Mouse (Mus musculus) limb, embryonic 14.5 days (tissue): ENCODE results near the gene Zfp455. TPM values are rescaled to one million over a fixed set of nuclear protein-coding genes. Genes with fewer than 3 reads are reported as not detected.
A peak's percentile ranks its signal among the peaks of the same experiment; 100 is the strongest.
"Not testable (repeated sequence)": the region's sequence is repeated elsewhere in the genome, so short reads cannot be mapped to it uniquely, and the experiment has no call there.

Experiments
- ATAC-seq: fragments of 200-750 bp; cut with Nextera tagmentation; 2 replicates; pipeline ENCODE4 v1.8.0; 2017; ENCODE audit warnings: low read depth, moderate number of reproducible peaks, moderate TSS enrichment; ENCODE audit not compliant: low FRiP score
- DNase-seq: peaks from one replicate; pipeline ENCODE4 v3.0.0-alpha.2; 2015; ENCODE audit warnings: low spot score
- H3K27ac ChIP-seq: fragments of 300-500 bp; sonication (generic); replicated peaks from 2 replicates; pipeline ENCODE4 v1.5.1; 2014; ENCODE audit warnings: low read depth, mild to moderate bottlenecking, low read length, moderate library complexity, mixed read lengths
- H3K27me3 ChIP-seq: fragments of 300-500 bp; sonication (generic); 2 replicates; pipeline ENCODE4 v1.6.1; 2014; ENCODE audit warnings: low read length, mixed read lengths; ENCODE audit not compliant: control insufficient read depth, insufficient read depth
- H3K36me3 ChIP-seq: fragments of 300-500 bp; sonication (generic); 2 replicates; pipeline ENCODE4 v1.6.1; 2014; ENCODE audit warnings: mild to moderate bottlenecking, low read length, moderate library complexity, mixed read lengths; ENCODE audit not compliant: control insufficient read depth, insufficient read depth
- H3K4me1 ChIP-seq: fragments of 300-500 bp; sonication (generic); 2 replicates; pipeline ENCODE4 v1.6.1; 2014; ENCODE audit warnings: antibody characterized with exemption, low read length, mixed read lengths; ENCODE audit not compliant: control insufficient read depth, insufficient read depth
- H3K4me2 ChIP-seq: fragments of 300-500 bp; sonication (generic); replicated peaks from 2 replicates; pipeline ENCODE4 v1.6.1; 2014; ENCODE audit warnings: low read depth, mild to moderate bottlenecking, low read length, moderate library complexity; ENCODE audit not compliant: severe bottlenecking
- H3K4me3 ChIP-seq: fragments of 300-500 bp; sonication (generic); replicated peaks from 2 replicates; pipeline ENCODE4 v1.5.1; 2014; ENCODE audit warnings: low read length
- H3K9ac ChIP-seq: fragments of 300-500 bp; sonication (generic); 2 replicates; pipeline ENCODE4 v1.6.1; 2014; ENCODE audit warnings: mild to moderate bottlenecking, low read depth, low read length, moderate library complexity; ENCODE audit not compliant: severe bottlenecking
- H3K9me3 ChIP-seq: fragments of 300-500 bp; sonication (generic); 2 replicates; pipeline ENCODE4 v1.6.1; 2016; ENCODE audit warnings: low read length; ENCODE audit not compliant: control insufficient read depth
- POLR2A ChIP-seq: fragments of 200-500 bp; IDR thresholded peaks from 2 replicates; pipeline ENCODE4 v1.8.0; 2012; ENCODE audit warnings: inconsistent platforms, mild to moderate bottlenecking, moderate library complexity, borderline replicate concordance; ENCODE audit not compliant: insufficient read depth, insufficient read length; ENCODE audit errors: extremely low read depth
- WGBS: fragments of 180-500 bp; shearing (Covaris S2); extraction: QIAGEN DNeasy Blood & Tissue Kit; methylation state at CpG from one replicate; pipeline ENCODE4 v1.1.7; 2014; 5-methylcytosine and 5-hydroxymethylcytosine counted together
- polyA plus RNA-seq, 2 experiments: library from polyadenylated mRNA; depleted of rRNA in 1 of 2; stranded (reverse) in 1 of 2; unstranded in 1 of 2; fragments of >200 nt; fragmentation: Nextera tagmentation in 1 of 2; extraction: Ambion mirVana in 1 of 2; gene quantifications; 2 replicates each; pipeline versions ENCODE4 v1.2.1 to v1.2.3; 2012 to 2014

Gene Zfp455
- polyA plus RNA-seq (2012; rRNA removed): 0.99 and 1.6 TPM in 2 replicates
- polyA plus RNA-seq (2014; fragmentation: Nextera tagmentation; extraction: Ambion mirVana): 1.7 TPM in 2 replicates

DNA sequence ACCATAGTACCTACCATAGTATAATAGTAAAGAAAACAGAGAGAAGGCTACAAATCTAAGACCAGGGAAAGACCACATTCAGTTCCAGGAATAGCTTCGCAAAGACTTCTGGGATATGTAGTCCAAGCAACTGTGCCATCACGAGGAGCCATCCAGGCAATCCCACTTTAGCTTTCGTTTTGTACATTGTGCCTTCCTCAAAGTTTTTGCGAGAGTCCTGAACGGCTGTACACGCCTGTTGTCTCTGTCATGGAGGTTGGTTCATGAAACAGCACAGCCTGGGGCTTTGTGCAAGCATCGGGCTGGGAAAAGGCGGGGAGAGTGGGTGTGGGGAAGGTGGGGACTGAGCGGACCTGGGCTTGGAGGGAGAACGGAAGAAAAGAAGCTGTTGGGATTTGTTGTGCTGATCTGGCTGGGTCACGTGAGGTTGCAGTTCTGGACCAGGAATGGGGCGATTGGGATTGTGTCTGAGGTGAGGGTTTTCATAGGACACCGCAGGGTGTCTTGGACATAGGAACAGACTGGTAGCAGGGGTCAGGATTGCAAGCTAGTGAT, at the start of gene Zfp455:
Gene Zfp455, plus strand, starts transcription at position 167 of the 555 bp plus-strand sequence.
- H3K9ac ChIP-seq: peak within 1 kb of the TSS; percentile 79
- H3K36me3 ChIP-seq: no peaks in the 10 kb centered on the region
- no peaks in the 10 kb centered on the region for H3K27me3 ChIP-seq
- TF ChIP-seq POLR2A: 0 out of 2 replicates have a peak, but pooled peaks have one; percentile 16
- H3K4me2 ChIP-seq: peak within 1 kb of the TSS; percentile 58
- ATAC-seq (peak; percentile 90), DNase-seq (peak; percentile 85)
- 3% methylated on average over 13 of the region's 13 CpGs for WGBS
- no peaks in the 10 kb centered on the region for H3K9me3 ChIP-seq
- H3K4me1 ChIP-seq: no peaks in the 10 kb centered on the region
- peak within 1 kb of the TSS; percentile 70 for H3K4me3 ChIP-seq
- peak within 1 kb of the TSS; percentile 52; the same call in 1 of the 2 replicates for H3K27ac ChIP-seq

DNA sequence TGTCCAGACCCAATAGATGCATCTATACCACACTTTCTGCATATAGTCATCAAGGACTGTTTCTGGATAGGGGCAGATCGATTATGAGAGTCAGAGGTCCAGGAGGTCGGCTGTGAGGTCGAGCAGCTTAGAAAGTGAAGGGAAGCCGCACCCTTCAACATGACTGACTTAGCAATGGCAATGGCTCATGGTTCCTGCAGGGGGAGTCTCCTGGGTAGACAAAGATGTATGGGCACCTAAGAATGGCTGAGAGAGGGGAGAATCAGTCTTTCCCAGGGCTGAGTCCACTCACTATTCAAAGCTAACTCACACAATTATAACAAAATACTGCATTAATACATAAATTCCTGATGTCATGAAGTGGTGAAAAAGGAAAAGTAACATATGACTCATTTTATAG, 28.2 kb upstream of the Zfp455 start:
- not testable (repeated sequence) for H3K9ac ChIP-seq, H3K4me2 ChIP-seq, ATAC-seq, DNase-seq, H3K4me3 ChIP-seq, H3K27me3 ChIP-seq, H3K27ac ChIP-seq, H3K9me3 ChIP-seq, H3K36me3 ChIP-seq, H3K4me1 ChIP-seq
- 56% methylated on average over 4 of the region's 4 CpGs for WGBS

DNA sequence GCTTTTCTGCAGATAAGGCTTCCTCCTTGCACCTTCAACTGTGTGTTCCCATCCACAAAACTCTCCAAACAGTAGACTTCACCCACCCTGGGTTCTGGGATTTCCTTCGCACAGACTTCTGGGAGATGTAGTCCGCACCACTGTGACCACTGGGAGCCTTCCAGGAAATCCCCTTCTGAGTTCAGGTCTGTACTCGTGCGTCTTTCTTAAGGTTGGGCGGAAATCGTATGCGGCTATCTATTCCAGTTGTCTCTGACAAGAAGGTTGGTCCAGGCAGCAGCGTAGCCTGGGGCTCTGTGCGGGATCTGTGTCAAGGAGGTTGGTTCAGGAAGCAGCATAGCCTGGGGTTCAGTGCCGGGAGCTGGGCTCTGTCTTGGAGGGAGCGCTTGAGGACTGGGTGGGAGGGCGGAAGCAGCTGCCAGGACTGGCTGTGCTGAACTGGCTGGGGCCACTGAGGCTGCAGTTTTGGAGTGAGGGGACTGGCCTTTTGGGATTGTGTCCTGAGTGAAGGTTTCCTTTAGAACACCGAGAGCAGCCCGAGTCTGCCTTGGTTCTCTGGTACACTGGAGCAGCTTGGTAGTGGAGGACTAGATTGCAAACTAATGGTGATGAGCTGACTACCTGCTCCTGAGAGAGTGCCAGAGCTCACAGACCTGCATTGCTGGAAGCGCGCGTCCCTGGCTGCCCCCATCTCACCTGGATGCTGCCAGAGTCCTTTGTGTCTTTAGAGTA, 21.1 kb upstream of the Zfp455 start, which contains the start of gene Rsl1:
Gene Rsl1, plus strand, starts transcription at position 192 of the 732 bp plus-strand sequence.
- not testable (repeated sequence) for H3K27me3 ChIP-seq, H3K9me3 ChIP-seq, H3K36me3 ChIP-seq, H3K4me1 ChIP-seq
- Histone ChIP-seq H3K27ac (0 out of 2 replicates have a peak within 1 kb of the TSS, but pooled peaks have one; percentile 40), H3K4me2 (peak within 1 kb of the TSS; percentile 58), H3K4me3 (peak within 1 kb of the TSS; percentile 47), H3K9ac (peak within 1 kb of the TSS; percentile 57)
- WGBS: 2% methylated on average over 16 of the region's 17 CpGs
- DNase-seq: peak; percentile 78
- peak; percentile 98 for ATAC-seq

DNA sequence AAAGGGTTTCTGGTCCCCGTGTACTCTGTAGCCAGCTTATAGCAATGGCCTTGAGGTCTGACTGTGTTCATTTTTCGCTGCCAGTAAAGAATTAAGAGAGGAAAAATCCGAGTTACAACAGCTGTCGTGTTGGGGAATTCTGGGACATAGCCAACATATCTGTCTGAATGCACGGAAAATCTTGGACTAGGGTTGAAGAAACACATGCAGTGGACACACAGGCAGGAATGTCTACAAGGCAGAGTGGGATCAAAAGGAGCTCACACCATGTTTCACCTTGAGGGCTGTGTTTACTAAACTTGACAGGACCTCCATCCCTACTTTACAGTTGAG, 20.6 kb upstream of the Zfp455 start:
- Histone ChIP-seq H3K9me3 (no peaks in the 10 kb centered on the region), H3K9ac (peak overlapping the region; percentile 57), H3K4me1 (no peaks in the 10 kb centered on the region), H3K27me3 (no peaks in the 10 kb centered on the region), H3K4me2 (peak overlapping the region; percentile 58), H3K27ac (no peak overlapping the region), H3K4me3 (peak overlapping the region; percentile 47), H3K36me3 (peaks cover 9% of the 10 kb centered on the region; the same call in 1 of the 2 replicates)
- DNase-seq (peak; percentile 49), ATAC-seq (no peak)
- whole genome bisulfite sequencing: 23% methylated on average over 5 of the region's 5 CpGs
- no peak for TF ChIP-seq POLR2A

DNA sequence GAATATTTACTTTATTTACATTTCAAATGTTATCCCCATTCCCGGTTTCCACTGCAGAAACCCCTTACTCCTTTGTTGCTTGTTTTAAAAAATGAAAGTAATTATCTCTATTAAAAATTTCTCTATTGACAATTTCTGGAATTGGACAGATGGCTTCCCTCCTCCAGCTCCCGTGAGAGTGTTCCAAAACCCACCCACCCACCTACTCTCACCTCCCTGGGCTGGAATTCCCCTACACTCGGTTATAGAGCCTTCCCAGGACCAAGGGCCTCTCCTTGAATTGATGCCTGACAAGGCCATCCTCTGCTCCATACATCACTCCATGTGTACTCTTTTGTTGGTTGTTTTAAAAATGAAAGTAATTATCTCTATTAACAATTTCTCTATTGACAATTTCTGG, 7.3 kb downstream of the Zfp455 start:
- no peak for DNase-seq
- Histone ChIP-seq H3K9ac (no peak overlapping the region), H3K36me3 (no peaks in the 10 kb centered on the region), H3K4me1 (no peaks in the 10 kb centered on the region), H3K27me3 (no peaks in the 10 kb centered on the region), H3K9me3 (no peaks in the 10 kb centered on the region), H3K4me2 (no peak overlapping the region), H3K4me3 (no peak overlapping the region), H3K27ac (no peak overlapping the region)
- WGBS: 66% methylated on average over 3 of the region's 3 CpGs
- no peak for ATAC-seq
- TF ChIP-seq POLR2A: no peak
